Mouse (Mus musculus): ENCODE results near the gene Ube2d2b.

- no peak for TF ChIP-seq CTCF (IDR thresholded peaks at IDR 0.05; ENCODE audit: low read depth)
- TF ChIP-seq EP300 (IDR thresholded peaks at IDR 0.05; ENCODE audit: low read depth), result no peak
Measured at GRCm38 (mm10) chr5:107854556-107854955, 24.7 kb downstream of the Ube2d2b start.
